Mouse (Mus musculus): ENCODE measurements around the gene Tkt.

DNA sequence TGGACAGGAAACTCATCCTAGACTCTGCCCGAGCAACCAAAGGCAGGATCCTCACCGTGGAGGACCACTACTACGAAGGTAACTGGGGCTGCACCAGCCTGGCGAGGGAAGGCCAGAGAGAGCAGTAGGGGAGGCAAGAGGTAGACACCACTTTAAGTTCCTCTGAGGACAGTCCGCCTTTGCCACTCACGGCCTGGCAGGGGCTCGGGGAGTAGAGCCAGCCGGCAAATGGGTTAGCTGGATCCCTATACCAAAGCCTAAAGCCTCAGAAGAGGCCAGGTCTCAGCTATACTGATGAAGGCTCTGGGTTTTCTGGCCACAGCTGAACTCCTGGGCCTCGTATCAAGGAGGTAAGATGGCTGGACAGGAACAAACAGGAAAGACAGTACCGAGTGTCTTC lies 24.1 kb downstream of the Tkt start:
- TF ChIP-seq POLR2A (IDR thresholded peaks at IDR 0.05; ENCODE audit: insufficient read depth, low read depth, low read length), result no peak
- TF ChIP-seq CTCF (IDR thresholded peaks at IDR 0.05; ENCODE audit: insufficient read depth, low read depth, low read length), result no peak

Data from olfactory bulb, adult 2 months (tissue).